Mouse (Mus musculus) MEL (cell line): ENCODE data around the gene Neu4. TPM values are rescaled to one million over a fixed set of nuclear protein-coding genes. Genes with fewer than 3 reads are reported as not detected.
"Not testable (repeated sequence)": the region's sequence is repeated elsewhere in the genome, so short reads cannot be mapped to it uniquely, and the experiment has no call there.

ENCODE experiments used
- DNase-seq: peaks from one replicate; pipeline ENCODE4 v3.0.0; 2011; ENCODE audit warnings: low read depth, low spot score
- H3K27ac ChIP-seq: 2 replicates; pipeline ENCODE4 v1.5.1; 2012; ENCODE audit warnings: low read depth, mild to moderate bottlenecking, control low read depth, low read length, moderate library complexity; ENCODE audit not compliant: control insufficient read depth
- H3K27me3 ChIP-seq, 2 experiments: fragments of 150-350 bp in 1 of 2; sonication (generic) in 1 of 2; 2 replicates each; pipeline ENCODE4 v1.6.1; 2012; ENCODE audit warnings: low read length in 2 of 2, mild to moderate bottlenecking in 2 of 2, improper control_type of control experiment in 1 of 2, moderate library complexity in 1 of 2; ENCODE audit not compliant: insufficient read depth in 2 of 2, control insufficient read depth in 1 of 2
- H3K36me3 ChIP-seq, 2 experiments: 2 replicates each; pipeline ENCODE4 v1.6.1; 2012 to 2014; ENCODE audit warnings: low read length in 2 of 2, improper control_type of control experiment in 1 of 2, inconsistent platforms in 1 of 2, mild to moderate bottlenecking in 1 of 2; ENCODE audit not compliant: insufficient read depth in 2 of 2, control insufficient read depth in 1 of 2
- H3K4me1 ChIP-seq, 2 experiments: fragments of 150-350 bp in 1 of 2; sonication (generic) in 1 of 2; 2 replicates each; pipeline ENCODE4 v1.6.1; 2012; ENCODE audit warnings: low read length in 2 of 2, improper control_type of control experiment in 1 of 2, mild to moderate bottlenecking in 1 of 2; ENCODE audit not compliant: insufficient read depth in 2 of 2, control insufficient read depth in 1 of 2
- H3K4me3 ChIP-seq, 2 experiments: fragments of 150-350 bp in 1 of 2; sonication (generic) in 1 of 2; 2 replicates each; pipeline ENCODE4 v1.5.1; 2012; ENCODE audit warnings: low read depth in 2 of 2, low read length in 2 of 2, mild to moderate bottlenecking in 2 of 2, moderate library complexity in 2 of 2, control low read depth in 1 of 2, improper control_type of control experiment in 1 of 2; ENCODE audit not compliant: control insufficient read depth in 1 of 2, insufficient read depth in 1 of 2
- H3K79me2 ChIP-seq: 2 replicates; pipeline ENCODE4 v1.6.1; 2012; ENCODE audit warnings: mild to moderate bottlenecking, low read length, moderate library complexity; ENCODE audit not compliant: control insufficient read depth, poor library complexity, insufficient read depth
- H3K9ac ChIP-seq: 2 replicates; pipeline ENCODE4 v1.6.1; 2012; ENCODE audit warnings: low read depth, mild to moderate bottlenecking, control low read depth, low read length, moderate library complexity; ENCODE audit not compliant: control insufficient read depth, poor library complexity, severe bottlenecking
- H3K9me3 ChIP-seq: fragments of 150-350 bp; sonication (generic); replicated peaks from 2 replicates; pipeline ENCODE4 v1.6.1; 2012; ENCODE audit warnings: mild to moderate bottlenecking, low read length, improper control_type of control experiment, moderate library complexity; ENCODE audit not compliant: insufficient read depth
- CHD2 ChIP-seq: IDR thresholded peaks from 2 replicates; pipeline ENCODE4 v1.6.1; 2011; ENCODE audit warnings: low read length, improper control_type of control experiment
- ETS1 ChIP-seq: IDR thresholded peaks from 2 replicates; pipeline ENCODE4 v1.6.1; 2012; ENCODE audit warnings: low read depth, mild to moderate bottlenecking, inconsistent platforms, low read length, improper control_type of control experiment, moderate library complexity
- GABPA ChIP-seq: IDR thresholded peaks from 2 replicates; pipeline ENCODE4 v1.6.1; 2012; ENCODE audit warnings: low read depth, mild to moderate bottlenecking, inconsistent platforms, low read length, improper control_type of control experiment, moderate library complexity
- GATA1 ChIP-seq: IDR thresholded peaks from 2 replicates; pipeline ENCODE4 v1.6.1; 2011; ENCODE audit warnings: low read depth, low read length, improper control_type of control experiment
- MAZ ChIP-seq: IDR thresholded peaks from 2 replicates; pipeline ENCODE4 v1.6.1; 2012; ENCODE audit warnings: low read depth, mild to moderate bottlenecking, inconsistent platforms, low read length, improper control_type of control experiment
- MEF2A ChIP-seq: IDR thresholded peaks from 2 replicates; pipeline ENCODE4 v1.6.1; 2014; ENCODE audit warnings: low read depth, mild to moderate bottlenecking, inconsistent platforms, low read length, improper control_type of control experiment; ENCODE audit not compliant: poor library complexity, insufficient replicate concordance, severe bottlenecking; ENCODE audit errors: extremely low read depth
- MYB ChIP-seq: IDR thresholded peaks from 2 replicates; pipeline ENCODE4 v1.6.1; 2011; ENCODE audit warnings: mild to moderate bottlenecking, low read depth, low read length, improper control_type of control experiment
- MYC ChIP-seq: IDR thresholded peaks from 2 replicates; pipeline ENCODE4 v1.6.1; 2011; ENCODE audit warnings: low read depth, mild to moderate bottlenecking, low read length, improper control_type of control experiment, moderate library complexity
- NELFE ChIP-seq: IDR thresholded peaks from 2 replicates; pipeline ENCODE4 v1.6.1; 2011; ENCODE audit warnings: low read depth, low read length, improper control_type of control experiment
- POLR2A ChIP-seq, 2 experiments: IDR thresholded peaks; 2 replicates each; pipeline ENCODE4 v1.6.1; 2011 to 2012; ENCODE audit warnings: low read length in 2 of 2, mild to moderate bottlenecking in 2 of 2, control low read depth in 1 of 2, improper control_type of control experiment in 1 of 2, low read depth in 1 of 2, moderate library complexity in 1 of 2; ENCODE audit not compliant: control insufficient read depth in 1 of 2, insufficient read depth in 1 of 2, poor library complexity in 1 of 2
- RCOR1 ChIP-seq: IDR thresholded peaks from 2 replicates; pipeline ENCODE4 v1.6.1; 2012; ENCODE audit warnings: low read depth, mild to moderate bottlenecking, inconsistent platforms, low read length, improper control_type of control experiment
- SIN3A ChIP-seq: IDR thresholded peaks from 2 replicates; pipeline ENCODE4 v1.6.1; 2012; ENCODE audit warnings: low read length, improper control_type of control experiment, inconsistent platforms
- TAL1 ChIP-seq: IDR thresholded peaks from 2 replicates; pipeline ENCODE4 v1.6.1; 2012; ENCODE audit warnings: mild to moderate bottlenecking, inconsistent platforms, low read length, moderate library complexity, mixed read lengths
- TBP ChIP-seq: IDR thresholded peaks from 2 replicates; pipeline ENCODE4 v1.8.0; 2011; ENCODE audit warnings: low read depth, low read length, improper control_type of control experiment
- TCF12 ChIP-seq: IDR thresholded peaks from 2 replicates; pipeline ENCODE4 v1.6.1; 2014; ENCODE audit warnings: low read depth, mild to moderate bottlenecking, inconsistent platforms, low read length, improper control_type of control experiment, moderate library complexity
- UBTF ChIP-seq: IDR thresholded peaks from 2 replicates; pipeline ENCODE4 v1.6.1; 2012; ENCODE audit warnings: low read depth, mild to moderate bottlenecking, inconsistent platforms, low read length, improper control_type of control experiment, moderate library complexity, borderline replicate concordance; ENCODE audit not compliant: insufficient read depth
- ZMIZ1 ChIP-seq: IDR thresholded peaks from 2 replicates; pipeline ENCODE4 v1.6.1; 2012; ENCODE audit warnings: low read depth, mild to moderate bottlenecking, inconsistent platforms, low read length, improper control_type of control experiment, moderate library complexity
- ZNF384 ChIP-seq: IDR thresholded peaks from 2 replicates; pipeline ENCODE4 v1.6.1; 2012; ENCODE audit warnings: low read depth, mild to moderate bottlenecking, inconsistent platforms, low read length, improper control_type of control experiment
- polyA plus RNA-seq, 2 experiments: library from polyadenylated mRNA; stranded (reverse) in 1 of 2; unstranded in 1 of 2; fragments of >175 nt in 1 of 2; fragments of >200 nt in 1 of 2; gene quantifications; 2 replicates each; pipeline versions ENCODE4 v1.2.1 to v1.2.4; 2012; ENCODE audit warnings: low replicate concordance in 2 of 2, low read depth in 1 of 2; ENCODE audit not compliant: insufficient read length in 2 of 2, insufficient read depth in 1 of 2, missing spikeins in 1 of 2
- total RNA-seq: library from RNA; depleted of rRNA; stranded (reverse); fragments of 300-350 nt; gene quantifications from 2 replicates; pipeline ENCODE4 v1.2.3, GENCODE M21; 2012; rRNA removed

Neu4 gene
- total RNA-seq (not detected in 2 replicates), polyA plus RNA-seq (not detected)

- Histone ChIP-seq H3K4me1 (no peaks in the 10 kb centered on the region), H3K9me3 (no peaks in the 10 kb centered on the region), H3K36me3 (no peaks in the 10 kb centered on the region), H3K27ac (no peak within 1 kb of the TSS), H3K27me3 (peaks cover 9% of the 10 kb centered on the region in 2 experiments; a peak in 3 of 4 replicates), H3K9ac (no peak within 1 kb of the TSS), H3K4me3 (no peak within 1 kb of the TSS), H3K79me2 (no peaks in the 10 kb centered on the region)
- TF ChIP-seq POLR2A (IDR thresholded peaks at IDR 0.05; ENCODE audit: control insufficient read depth in 1 of 2, insufficient read depth in 1 of 2, low read depth in 1 of 2, low read length in 2 of 2, poor library complexity in 1 of 2) (no peak), ZNF384 (no peak), TBP (no peak), SIN3A (no peak), GATA1 (no peak), CHD2 (no peak), ETS1 (no peak), MEF2A (no peak), ZMIZ1 (no peak), GABPA (no peak), MAZ (no peak), MYC (no peak), UBTF (no peak), RCOR1 (no peak), TCF12 (no peak), MYB (no peak), TAL1 (no peak), NELFE (no peak)
- DNase-seq: no peak
Observed at GRCm38 (mm10) chr1:94020151-94020550, at the start of gene Neu4. Gene Neu4, plus strand, starts transcription at chr1:94020451.

- not testable (repeated sequence) for H3K27me3 ChIP-seq, H3K4me3 ChIP-seq, H3K4me1 ChIP-seq, H3K27ac ChIP-seq, H3K36me3 ChIP-seq, H3K9ac ChIP-seq, DNase-seq, H3K9me3 ChIP-seq, H3K79me2 ChIP-seq
Observed at GRCm38 (mm10) chr1:93970797-93971196, 49.5 kb upstream of the Neu4 start.

GRCm38 (mm10) chr1:93975764-93976163, 44.5 kb upstream of the Neu4 start:
- not testable (repeated sequence) for H3K9me3 ChIP-seq, H3K4me1 ChIP-seq, H3K36me3 ChIP-seq, H3K27me3 ChIP-seq, H3K79me2 ChIP-seq, H3K27ac ChIP-seq, DNase-seq, H3K9ac ChIP-seq, H3K4me3 ChIP-seq

GRCm38 (mm10) chr1:93978287-93978686, 42.0 kb upstream of the Neu4 start:
- H3K9ac ChIP-seq, H3K27ac ChIP-seq, H3K27me3 ChIP-seq, H3K79me2 ChIP-seq, H3K9me3 ChIP-seq, DNase-seq, H3K36me3 ChIP-seq, H3K4me3 ChIP-seq, H3K4me1 ChIP-seq: not testable (repeated sequence)

- H3K27me3 ChIP-seq, H3K9ac ChIP-seq, DNase-seq, H3K9me3 ChIP-seq, H3K79me2 ChIP-seq, H3K36me3 ChIP-seq, H3K27ac ChIP-seq, H3K4me3 ChIP-seq, H3K4me1 ChIP-seq: not testable (repeated sequence)
Observed at GRCm38 (mm10) chr1:93980932-93981331, 39.3 kb upstream of the Neu4 start.
